Mouse (Mus musculus) kidney, postnatal 25 days (tissue): ENCODE data around the gene Agmo.
A peak's percentile ranks its signal among the peaks of the same experiment; 100 is the strongest.

Experiments used
- DNase-seq, 2 experiments: peaks; one replicate each; pipeline ENCODE4 v3.0.0; 2021; ENCODE audit warnings: mixed read lengths in 2 of 2

Agmo gene

DNA sequence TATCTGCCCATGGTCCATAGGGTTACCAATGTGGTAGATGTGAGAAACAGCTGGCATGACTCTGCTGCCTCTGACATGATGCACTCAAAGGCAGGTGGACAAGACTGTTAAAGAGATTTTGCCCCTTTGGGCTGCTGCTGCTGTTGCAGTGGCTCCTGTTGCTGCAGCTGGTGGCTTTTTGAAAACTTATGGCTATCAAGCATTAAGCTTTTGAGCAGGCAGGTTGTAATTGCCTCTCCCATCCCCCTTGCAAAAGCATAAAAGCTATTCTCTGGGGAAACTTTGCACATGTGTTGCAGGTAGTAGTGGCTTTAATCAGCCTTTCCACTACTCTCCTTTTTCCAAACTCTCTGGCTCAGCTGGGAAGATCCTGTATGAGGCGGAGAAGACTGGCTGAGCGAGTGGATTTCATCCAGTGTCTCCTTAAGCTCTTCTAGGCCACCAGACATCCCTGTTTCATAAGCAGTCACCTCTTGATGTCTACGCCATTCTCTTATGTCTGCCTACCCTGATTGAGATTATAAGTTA lies 201.1 kb downstream of the Agmo start:
- DNase-seq = no peak

DNA sequence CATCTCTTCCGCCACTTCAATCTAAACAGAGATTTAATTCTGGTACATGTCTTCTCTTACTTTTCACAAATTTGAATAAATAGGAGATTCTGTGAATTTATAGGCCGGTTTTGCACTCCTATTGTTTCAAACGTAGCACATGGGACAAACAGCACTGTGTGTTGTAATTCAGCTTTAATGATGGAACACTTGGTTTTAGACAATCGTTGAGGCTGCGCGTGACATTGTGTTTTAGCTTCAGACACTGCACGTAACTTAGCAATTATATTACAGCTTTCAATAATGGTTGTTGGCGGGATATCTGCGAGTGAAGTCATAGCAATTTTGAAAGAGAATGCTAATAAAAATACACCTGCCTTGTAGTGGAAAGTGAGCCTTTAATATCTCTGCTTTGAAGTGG lies 203.8 kb downstream of the Agmo start:
- no peak for DNase-seq

DNA sequence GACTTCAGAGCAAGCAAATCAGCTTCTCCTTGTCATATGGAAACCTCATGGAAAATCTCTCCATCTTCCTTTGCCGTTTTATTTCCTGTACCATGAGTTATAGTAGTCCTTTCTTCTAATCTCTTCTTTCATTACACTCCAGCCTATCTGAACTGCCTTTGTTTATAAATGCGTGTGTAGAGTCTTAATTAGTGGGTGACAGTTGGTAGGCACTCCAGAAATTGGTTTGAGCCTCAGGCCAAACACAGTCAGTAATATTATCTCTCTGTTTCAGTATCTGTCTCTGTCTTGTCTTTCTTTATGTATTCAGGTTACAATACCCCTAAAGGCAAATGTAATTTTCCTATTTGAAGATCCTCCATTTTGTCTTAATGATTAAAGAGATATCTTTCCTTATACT lies 208.2 kb downstream of the Agmo start:
- no peak for DNase-seq

DNA sequence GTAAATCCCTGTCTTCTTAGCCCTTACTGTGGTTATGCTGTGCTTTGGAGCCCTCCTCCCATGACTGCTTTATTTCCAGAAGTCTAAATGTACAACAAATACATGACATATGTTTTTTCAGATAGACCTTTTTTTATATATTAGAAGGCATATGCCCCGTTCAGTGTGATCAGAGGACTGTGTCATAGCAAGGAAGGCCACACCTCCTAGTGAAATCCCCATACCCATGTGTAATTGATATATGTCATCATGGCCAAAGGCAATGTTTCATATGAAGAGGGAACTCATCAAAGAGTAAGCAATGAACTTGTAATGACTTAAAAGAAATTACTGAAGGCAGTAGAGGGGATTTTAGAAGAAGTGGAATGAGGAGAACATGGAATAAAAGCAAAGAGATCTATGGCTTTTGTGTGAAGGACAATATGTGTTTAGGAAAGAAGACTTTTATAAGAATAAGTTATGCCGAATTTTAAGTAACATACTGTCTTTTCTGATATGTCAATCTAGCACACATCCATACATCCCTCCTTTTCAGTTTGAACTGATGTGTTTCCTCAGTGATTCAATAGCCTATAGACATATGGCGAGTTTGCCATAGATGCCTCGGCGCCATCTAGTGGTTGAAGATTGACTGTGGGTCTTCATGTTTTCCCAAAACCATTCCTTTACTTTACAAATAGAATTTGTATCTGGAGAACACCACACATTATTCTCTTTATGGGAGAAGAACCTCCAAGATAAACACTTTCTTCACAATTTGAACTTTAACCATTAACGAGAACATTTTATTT lies 209.1 kb downstream of the Agmo start:
- DNase-seq = peak; percentile 46 to 78

DNA sequence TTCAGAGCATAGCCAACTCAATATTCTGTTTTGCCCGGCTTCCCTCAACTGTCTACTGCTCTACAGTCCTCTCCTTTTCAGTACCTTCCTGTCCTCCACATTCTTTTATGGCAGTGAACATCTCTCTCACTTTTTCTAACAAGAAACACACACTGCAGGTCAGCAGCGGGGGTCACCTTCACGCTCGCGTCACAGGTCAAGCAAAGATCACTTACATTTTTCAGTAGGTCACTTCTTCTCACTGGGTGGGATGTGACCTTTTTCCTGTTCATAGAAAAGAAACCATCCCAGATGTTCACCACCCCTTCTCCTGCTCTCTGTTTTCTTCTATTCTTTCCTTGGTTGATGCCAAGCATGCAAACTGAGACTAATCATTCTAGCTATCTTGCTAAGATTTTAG lies 230.2 kb downstream of the Agmo start:
- DNase-seq = no peak

DNA sequence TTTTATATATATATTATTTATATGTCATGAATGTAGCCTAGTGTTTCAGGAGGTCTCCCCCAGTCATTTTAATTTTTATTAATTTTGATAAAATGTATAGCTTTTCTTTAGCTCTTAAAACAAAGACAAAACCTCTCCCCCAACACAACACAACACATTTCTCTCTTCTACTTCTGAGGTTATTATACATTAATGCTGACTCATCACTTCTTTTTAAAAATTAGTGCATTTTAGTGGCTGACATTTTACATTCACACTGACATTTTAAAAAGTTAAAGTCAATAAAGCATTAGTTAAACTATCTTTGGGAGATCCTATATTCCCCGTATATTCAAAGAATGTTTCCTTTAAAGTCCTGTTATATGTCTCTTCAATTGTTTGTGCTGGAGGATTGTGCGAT lies 235.4 kb downstream of the Agmo start:
- DNase-seq = no peak

DNA sequence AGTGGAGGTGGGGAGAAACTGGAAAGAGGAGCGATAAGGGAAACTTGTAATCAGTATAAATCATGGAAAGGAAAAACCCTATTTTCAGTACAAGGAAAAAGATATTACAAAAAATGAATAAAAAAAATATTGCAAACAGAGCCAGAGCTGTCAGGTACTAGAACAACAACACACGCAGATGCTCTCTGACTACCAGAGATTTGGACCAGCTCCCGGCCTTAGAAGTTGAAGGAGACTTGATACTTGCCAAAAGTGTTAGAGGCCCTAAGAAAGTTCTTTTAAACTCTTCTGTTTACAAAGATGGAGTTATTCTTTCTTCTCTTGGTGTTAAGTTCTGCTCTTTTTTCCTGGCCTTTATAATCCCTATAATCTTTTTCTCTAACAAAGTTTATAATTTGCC lies 246.6 kb downstream of the Agmo start:
- DNase-seq = no peak

GRCm38 (mm10) chr12:37498871-37499270 lies 257.4 kb downstream of the Agmo start:
- no peak for DNase-seq

DNA sequence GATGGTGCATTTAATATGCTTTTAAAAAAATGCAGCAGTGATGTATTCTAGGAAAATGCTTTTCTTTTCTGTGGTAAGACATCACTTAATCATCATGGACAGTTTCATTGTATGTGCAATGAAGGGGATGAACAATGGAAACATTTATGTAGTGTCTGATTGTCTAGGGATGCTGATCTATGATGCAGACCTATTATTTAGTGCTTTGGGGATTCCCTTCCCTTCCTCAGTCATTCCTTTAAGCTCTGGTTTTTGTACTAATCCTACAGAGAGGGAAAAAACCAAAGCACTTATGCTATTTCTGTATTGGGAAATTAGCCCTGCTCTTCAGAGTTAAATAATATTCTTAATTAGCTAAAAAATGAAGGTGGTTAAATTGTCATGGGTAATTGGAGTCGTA lies 266.0 kb downstream of the Agmo start:
- DNase-seq = no peak

- DNase-seq = no peak
Observed at GRCm38 (mm10) chr12:37507826-37508225, 266.4 kb downstream of the Agmo start.

- no peak for DNase-seq
Observed at GRCm38 (mm10) chr12:37521772-37522171, 280.3 kb downstream of the Agmo start.

- DNase-seq = no peak
Observed at GRCm38 (mm10) chr12:37524662-37525061, 283.2 kb downstream of the Agmo start.

DNA sequence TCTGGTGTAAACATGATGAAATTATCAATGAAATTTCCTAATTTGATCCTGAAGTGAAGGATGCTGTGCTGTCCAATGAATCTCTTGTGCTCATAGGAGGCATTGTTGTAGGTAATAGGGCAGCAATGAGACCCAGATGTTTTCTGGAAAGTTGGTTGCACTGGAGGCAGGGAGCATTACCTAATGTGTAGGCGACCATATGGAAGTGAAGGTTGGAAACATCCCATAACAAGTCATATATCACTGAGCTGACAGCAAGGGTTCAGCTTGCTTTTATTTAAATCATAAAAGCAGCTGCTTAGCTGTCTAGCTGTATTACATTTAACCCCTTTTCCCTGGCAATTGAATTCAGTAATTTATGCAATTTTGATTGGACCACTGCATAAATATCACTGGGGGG lies 299.6 kb downstream of the Agmo start:
- no peak for DNase-seq

- no peak for DNase-seq
Observed at GRCm38 (mm10) chr12:37558284-37558683, 316.8 kb downstream of the Agmo start.

- DNase-seq = no peak
Observed at GRCm38 (mm10) chr12:37565882-37566596, 324.6 kb downstream of the Agmo start.

DNA sequence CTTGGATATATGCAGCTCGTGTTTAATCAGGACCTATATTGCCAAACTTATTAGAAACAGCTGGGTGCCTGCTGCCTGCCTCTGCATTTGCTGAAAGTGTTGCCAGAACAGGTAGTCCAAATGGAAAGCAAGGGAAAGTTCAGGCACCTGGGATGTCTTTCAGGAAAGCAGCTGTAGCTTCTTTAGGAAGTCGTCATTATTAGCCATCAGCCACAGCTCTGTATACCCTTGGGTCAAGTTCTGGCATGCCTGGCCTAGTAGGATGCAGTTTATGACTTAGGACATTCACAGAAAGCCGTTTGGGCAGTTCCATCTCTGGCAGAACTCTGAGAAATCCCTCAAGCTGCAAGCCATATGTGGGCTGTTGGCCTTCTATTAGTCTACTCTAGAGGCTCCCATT lies 330.5 kb downstream of the Agmo start:
- no peak for DNase-seq

DNA sequence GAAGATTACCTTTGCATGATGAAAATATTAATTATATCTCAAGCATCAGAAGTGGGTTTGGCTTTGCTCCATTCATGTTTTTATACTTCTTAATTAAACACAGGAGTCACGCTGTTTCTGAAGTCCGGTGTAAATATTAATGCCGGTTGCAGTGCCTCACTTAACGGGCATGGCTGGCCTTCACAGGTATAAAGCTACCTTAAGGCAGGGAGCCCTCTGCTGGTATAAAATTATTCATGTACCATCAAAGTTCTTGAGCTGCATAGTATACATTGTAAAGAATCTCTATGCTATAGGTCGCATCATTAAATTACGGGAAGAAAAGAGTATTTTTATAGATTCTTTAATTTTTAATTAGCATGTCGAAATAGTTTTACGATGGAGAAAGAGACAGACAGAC lies 341.3 kb downstream of the Agmo start:
- no peak for DNase-seq

DNA sequence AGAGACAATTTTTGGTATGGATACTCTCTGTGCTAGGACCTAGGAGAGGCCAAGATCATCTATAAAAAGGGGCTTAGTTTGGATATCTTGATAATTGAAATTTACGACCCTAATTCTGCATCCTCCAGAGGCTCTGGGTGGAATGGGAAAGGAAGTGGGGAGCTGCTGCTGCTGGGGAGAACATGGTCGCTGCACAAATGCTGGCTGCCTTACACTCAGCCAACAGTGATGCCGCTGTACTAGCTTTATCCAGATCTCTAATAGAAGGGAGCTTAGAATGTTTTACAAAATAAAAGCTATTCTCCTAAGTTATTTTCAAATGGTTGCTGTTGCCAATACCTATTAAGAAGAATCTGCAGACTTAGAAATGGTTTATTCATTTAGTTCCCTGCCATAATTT lies 351.4 kb downstream of the Agmo start:
- no peak for DNase-seq

DNA sequence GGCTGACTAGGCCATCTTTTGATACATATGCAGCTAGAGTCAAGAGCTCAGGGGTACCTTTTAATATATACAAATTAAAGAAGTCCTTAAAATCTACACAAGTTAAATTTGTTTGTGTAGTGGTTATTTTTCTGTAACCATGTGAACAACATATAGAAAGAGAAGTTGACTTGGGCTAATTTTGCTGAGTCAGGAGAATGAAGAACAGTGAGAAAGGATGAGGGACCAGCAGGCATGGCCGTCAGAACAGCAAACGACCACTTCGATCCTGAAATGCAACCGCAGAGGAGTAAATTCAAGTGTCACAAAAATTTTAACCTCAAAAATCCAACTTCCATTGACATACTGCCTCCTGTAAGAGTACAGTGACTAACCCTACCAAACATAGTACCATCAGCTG lies 371.4 kb downstream of the Agmo start:
- DNase-seq = no peak

DNA sequence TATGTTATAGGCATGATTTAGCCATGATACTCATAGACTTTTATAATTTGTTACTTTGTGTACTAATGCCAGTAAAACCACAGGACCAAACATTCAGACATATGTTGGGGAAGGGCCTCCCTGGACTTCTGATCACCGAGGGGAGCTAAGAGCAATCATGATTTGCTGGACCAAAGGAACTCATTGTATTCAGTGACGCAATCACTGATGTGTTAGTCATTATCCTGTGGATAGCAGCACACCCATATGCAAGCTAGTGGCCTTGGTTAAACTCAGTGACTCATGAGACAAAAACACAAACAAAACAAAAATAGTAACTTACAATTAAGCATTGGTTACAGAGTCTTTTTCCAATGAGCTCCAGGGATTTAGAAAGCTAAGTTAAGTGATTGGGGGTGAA lies 373.3 kb downstream of the Agmo start:
- DNase-seq = no peak

GRCm38 (mm10) chr12:37624078-37624477 lies 382.6 kb downstream of the Agmo start:
- DNase-seq = no peak
